Mouse (Mus musculus) forebrain, embryonic 11.5 days (tissue): Measurements from ENCODE around the gene Plekhd1. TPM values are rescaled to one million over a fixed set of nuclear protein-coding genes. Genes with fewer than 3 reads are reported as not detected.
A peak's percentile ranks its signal among the peaks of the same experiment; 100 is the strongest.

Experiments
- ATAC-seq: fragments of 200-750 bp; cut with Nextera tagmentation; replicated peaks from 2 replicates; pipeline ENCODE4 v1.8.0; 2017; ENCODE audit warnings: moderate TSS enrichment; ENCODE audit not compliant: low FRiP score
- DNase-seq: peaks from one replicate; pipeline ENCODE4 v3.0.0-alpha.2; 2017; ENCODE audit warnings: low spot score
- H3K27ac ChIP-seq: fragments of 300-500 bp; sonication (generic); 2 replicates; pipeline ENCODE4 v1.5.1; 2014; ENCODE audit warnings: low read depth, low read length
- H3K27me3 ChIP-seq: fragments of 300-500 bp; sonication (generic); 2 replicates; pipeline ENCODE4 v1.6.1; 2014; ENCODE audit warnings: mild to moderate bottlenecking, low read length, mixed read lengths; ENCODE audit not compliant: control insufficient read depth, insufficient read depth
- H3K36me3 ChIP-seq: fragments of 300-500 bp; sonication (generic); 2 replicates; pipeline ENCODE4 v1.6.1; 2014; ENCODE audit warnings: mild to moderate bottlenecking, low read length, moderate library complexity, mixed read lengths; ENCODE audit not compliant: control insufficient read depth, insufficient read depth
- H3K4me1 ChIP-seq: fragments of 300-500 bp; sonication (generic); replicated peaks from 2 replicates; pipeline ENCODE4 v1.6.1; 2014; ENCODE audit warnings: low read length, mixed read lengths; ENCODE audit not compliant: control insufficient read depth, insufficient read depth
- H3K4me2 ChIP-seq: fragments of 300-500 bp; sonication (generic); 2 replicates; pipeline ENCODE4 v1.6.1; 2014; ENCODE audit warnings: low read depth, mild to moderate bottlenecking, low read length, moderate library complexity, mixed read lengths; ENCODE audit not compliant: severe bottlenecking
- H3K4me3 ChIP-seq: fragments of 300-500 bp; sonication (generic); 2 replicates; pipeline ENCODE4 v1.5.1; 2014; ENCODE audit warnings: low read depth, low read length
- H3K9ac ChIP-seq: fragments of 300-500 bp; sonication (generic); 2 replicates; pipeline ENCODE4 v1.6.1; 2014; ENCODE audit warnings: low read length
- H3K9me3 ChIP-seq: fragments of 300-500 bp; sonication (generic); 2 replicates; pipeline ENCODE4 v1.6.1; 2016; ENCODE audit warnings: low read length, mixed read lengths; ENCODE audit not compliant: control insufficient read depth
- WGBS: fragments of 180-500 bp; shearing (Covaris S2); extraction: QIAGEN DNeasy Blood & Tissue Kit; methylation state at CpG from one replicate; pipeline ENCODE4 v1.1.7; 2014; 5-methylcytosine and 5-hydroxymethylcytosine counted together
- polyA plus RNA-seq: library from polyadenylated mRNA; unstranded; fragments of >200 nt; fragmentation: Nextera tagmentation; extraction: Ambion mirVana; gene quantifications from 2 replicates; pipeline ENCODE4 v1.2.1, GENCODE M21; 2014

The Plekhd1 gene
- polyA plus RNA-seq, 1 experiment from 2014 or later: 0.60 TPM

GRCm38 (mm10) chr12:80689696-80690095 is 2.7 kb upstream of the Plekhd1 start:
- no peak overlapping the region for H3K9ac ChIP-seq
- peaks cover 14% of the 10 kb centered on the region for H3K4me1 ChIP-seq
- 63% methylated on average over 5 of the region's 5 CpGs for WGBS
- H3K9me3 ChIP-seq: no peaks in the 10 kb centered on the region
- no peak for ATAC-seq
- no peak overlapping the region for H3K27ac ChIP-seq
- no peak overlapping the region for H3K4me2 ChIP-seq
- H3K4me3 ChIP-seq: no peak overlapping the region
- H3K36me3 ChIP-seq: no peaks in the 10 kb centered on the region
- H3K27me3 ChIP-seq: peaks cover 33% of the 10 kb centered on the region
- DNase-seq: no peak

- ATAC-seq (no peak), DNase-seq (no peak)
- Histone ChIP-seq H3K36me3 (no peaks in the 10 kb centered on the region), H3K4me3 (peak overlapping the region; percentile 33; the same call in 1 of the 2 replicates), H3K9me3 (no peaks in the 10 kb centered on the region), H3K27me3 (peaks cover 34% of the 10 kb centered on the region), H3K4me2 (no peak overlapping the region), H3K27ac (no peak overlapping the region), H3K9ac (no peak overlapping the region), H3K4me1 (peaks cover 14% of the 10 kb centered on the region)
- 11% methylated on average over 12 of the region's 12 CpGs for WGBS
Observed at GRCm38 (mm10) chr12:80691671-80692091, 710 bp upstream of the Plekhd1 start.

- peaks cover 14% of the 10 kb centered on the region for H3K4me1 ChIP-seq
- DNase-seq: no peak
- H3K9me3 ChIP-seq: no peaks in the 10 kb centered on the region
- no peak overlapping the region for H3K4me3 ChIP-seq
- no peak for ATAC-seq
- H3K9ac ChIP-seq: no peak overlapping the region
- peaks cover 34% of the 10 kb centered on the region for H3K27me3 ChIP-seq
- no peak overlapping the region for H3K4me2 ChIP-seq
- H3K36me3 ChIP-seq: no peaks in the 10 kb centered on the region
- no peak overlapping the region for H3K27ac ChIP-seq
- WGBS: 57% methylated on average over 2 of the region's 2 CpGs
Observed at GRCm38 (mm10) chr12:80693700-80694099, 1.3 kb downstream of the Plekhd1 start.

GRCm38 (mm10) chr12:80695004-80695403 is 2.6 kb downstream of the Plekhd1 start:
- ATAC-seq (no peak), DNase-seq (no peak)
- no peak overlapping the region for H3K27ac ChIP-seq
- no peak overlapping the region for H3K4me2 ChIP-seq
- no peak overlapping the region for H3K4me3 ChIP-seq
- H3K4me1 ChIP-seq: peaks cover 12% of the 10 kb centered on the region
- no peaks in the 10 kb centered on the region for H3K36me3 ChIP-seq
- no peak overlapping the region for H3K9ac ChIP-seq
- WGBS: 80% methylated on average over 3 of the region's 3 CpGs
- H3K9me3 ChIP-seq: no peaks in the 10 kb centered on the region
- peaks cover 34% of the 10 kb centered on the region for H3K27me3 ChIP-seq

DNA sequence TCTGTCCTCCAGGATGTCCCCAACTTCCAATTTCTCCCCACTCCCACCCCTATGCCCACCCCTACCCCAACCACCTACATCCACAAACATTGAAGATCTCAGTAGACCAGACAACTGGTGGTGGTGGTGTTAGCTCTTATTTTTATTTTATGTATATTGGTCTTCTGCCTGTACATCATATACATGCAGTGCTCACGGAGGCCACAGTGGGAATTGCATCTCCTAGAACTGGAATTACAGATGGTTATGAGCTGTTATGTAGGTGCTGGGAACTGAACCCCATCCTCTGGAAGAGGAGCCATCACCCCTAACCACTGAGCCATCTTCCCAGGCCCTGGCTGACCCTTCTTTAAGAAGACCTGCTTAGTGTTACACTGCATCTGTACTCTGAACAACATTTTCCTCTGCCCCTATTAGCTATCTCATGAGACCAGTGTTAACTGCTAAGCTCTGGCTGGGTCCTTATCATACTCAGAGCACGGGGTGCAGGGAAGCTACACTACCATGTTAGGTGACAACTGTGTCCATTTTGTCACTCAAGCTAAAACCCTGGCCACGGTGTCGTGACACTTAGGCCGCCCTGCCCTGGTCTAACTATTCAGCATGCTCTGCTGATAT is 6.2 kb downstream of the Plekhd1 start:
- WGBS: 91% methylated on average over 5 of the region's 5 CpGs
- Histone ChIP-seq H3K36me3 (no peaks in the 10 kb centered on the region), H3K4me2 (no peak overlapping the region), H3K27me3 (peaks cover 8% of the 10 kb centered on the region), H3K27ac (no peak overlapping the region), H3K9me3 (no peaks in the 10 kb centered on the region), H3K4me3 (no peak overlapping the region), H3K9ac (no peak overlapping the region), H3K4me1 (no peaks in the 10 kb centered on the region)
- no peak for ATAC-seq
- DNase-seq: no peak

DNA sequence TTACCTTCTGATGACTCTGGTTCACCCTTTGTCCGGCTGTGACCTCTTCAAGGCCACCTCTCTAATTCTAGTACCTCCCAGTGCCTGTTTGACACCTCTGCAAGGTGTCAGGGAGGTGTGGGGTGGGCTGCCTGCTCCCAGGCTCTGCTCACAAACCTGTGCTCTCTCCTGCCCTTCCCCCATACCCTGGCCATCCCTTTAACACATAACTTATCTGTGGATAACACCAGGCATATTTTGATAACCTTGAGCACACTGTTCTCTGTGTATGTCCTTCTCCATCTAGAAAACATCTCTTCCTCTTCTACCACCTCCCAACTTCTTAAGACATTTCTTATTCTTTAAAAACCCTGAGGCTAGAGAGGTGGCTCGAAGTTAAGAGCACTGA is 6.7 kb downstream of the Plekhd1 start:
- H3K27ac ChIP-seq: no peak overlapping the region

DNA sequence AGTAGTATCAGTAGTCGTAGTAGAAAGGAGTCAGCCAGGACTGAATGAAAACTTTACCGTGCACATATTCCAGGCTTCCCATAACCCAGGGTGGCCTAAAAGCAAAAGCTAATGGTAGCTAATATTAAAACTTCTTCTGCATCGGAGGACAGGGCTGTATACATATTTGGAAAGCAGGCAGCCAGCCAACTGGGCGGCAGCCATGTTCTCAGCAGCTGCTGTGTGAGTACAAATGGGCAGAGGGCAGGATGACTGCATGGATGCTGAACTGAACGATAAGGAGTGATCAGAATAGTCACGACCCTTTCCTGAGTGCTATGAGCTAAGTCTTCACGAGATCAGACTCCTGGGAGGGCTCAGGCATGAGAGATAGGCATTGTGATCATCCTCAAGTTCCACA is 8.9 kb downstream of the Plekhd1 start:
- Histone ChIP-seq H3K9ac (no peak overlapping the region), H3K9me3 (no peaks in the 10 kb centered on the region), H3K27ac (no peak overlapping the region), H3K4me3 (no peak overlapping the region), H3K27me3 (no peaks in the 10 kb centered on the region), H3K4me2 (no peak overlapping the region), H3K36me3 (no peaks in the 10 kb centered on the region), H3K4me1 (no peaks in the 10 kb centered on the region)
- ATAC-seq: no peak
- no peak for DNase-seq
- WGBS: 87% methylated on average over 7 of the region's 7 CpGs

More for the DNA sequence above, 6.7 kb downstream of the Plekhd1 start:
- no peak overlapping the region for H3K9ac ChIP-seq
- H3K4me1 ChIP-seq: no peaks in the 10 kb centered on the region
- ATAC-seq (no peak), DNase-seq (no peak)
- H3K4me2 ChIP-seq: no peak overlapping the region
- WGBS: 72% methylated on average over 2 of the region's 2 CpGs
- H3K27me3 ChIP-seq: peaks cover 4% of the 10 kb centered on the region
- H3K36me3 ChIP-seq: no peaks in the 10 kb centered on the region
- H3K9me3 ChIP-seq: no peaks in the 10 kb centered on the region
- H3K4me3 ChIP-seq: no peak overlapping the region

GRCm38 (mm10) chr12:80706208-80706914 is 14.0 kb downstream of the Plekhd1 start:
- no peak overlapping the region for H3K4me3 ChIP-seq
- H3K9ac ChIP-seq: no peak overlapping the region
- WGBS: 66% methylated on average over 11 of the region's 11 CpGs
- DNase-seq (no peak), ATAC-seq (no peak)
- H3K4me1 ChIP-seq: no peaks in the 10 kb centered on the region
- no peaks in the 10 kb centered on the region for H3K36me3 ChIP-seq
- no peaks in the 10 kb centered on the region for H3K27me3 ChIP-seq
- no peaks in the 10 kb centered on the region for H3K9me3 ChIP-seq
- H3K27ac ChIP-seq: no peak overlapping the region
- no peak overlapping the region for H3K4me2 ChIP-seq
